Mouse (Mus musculus) cerebellum, adult 2 months (tissue): ENCODE measurements around the gene Tmprss13.

Experiments
- CTCF ChIP-seq: fragments of 200-500 bp; IDR thresholded peaks from 2 replicates; pipeline ENCODE4 v1.5.1; 2011; ENCODE audit warnings: low read depth, mild to moderate bottlenecking, control low read depth, low read length, moderate library complexity, borderline replicate concordance; ENCODE audit not compliant: insufficient read depth
- POLR2A ChIP-seq: fragments of 200-500 bp; IDR thresholded peaks from 2 replicates; pipeline ENCODE4 v1.6.1; 2011; ENCODE audit warnings: low read length, control low read depth, borderline replicate concordance; ENCODE audit not compliant: insufficient read depth

DNA sequence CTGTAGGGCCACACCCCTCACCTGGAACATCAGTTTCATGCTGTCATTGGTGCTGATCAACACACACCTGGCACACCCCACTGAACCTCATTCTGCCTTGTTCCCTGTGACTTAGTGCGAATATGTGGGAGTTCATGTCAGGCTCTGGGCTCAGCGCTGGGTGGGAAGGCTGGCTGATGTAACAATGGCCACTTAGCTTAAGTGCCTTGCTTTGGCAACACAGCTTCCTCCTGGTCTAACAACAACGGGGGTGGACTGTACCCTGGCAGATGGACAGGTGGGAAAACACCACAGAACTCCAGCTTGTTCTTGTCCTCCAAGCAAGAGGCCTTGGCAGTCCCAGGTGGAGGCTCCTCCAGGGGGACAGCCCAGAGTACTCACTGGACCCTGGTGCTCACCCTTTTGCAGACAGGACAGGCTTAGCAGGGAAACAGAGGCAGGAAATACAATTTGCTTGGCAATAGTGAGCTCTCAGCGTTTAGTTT lies 3.1 kb downstream of the Tmprss13 start:
- TF ChIP-seq POLR2A (no peak), CTCF (no peak)
